Mouse (Mus musculus): ENCODE results near the gene Slc27a3.

DNA sequence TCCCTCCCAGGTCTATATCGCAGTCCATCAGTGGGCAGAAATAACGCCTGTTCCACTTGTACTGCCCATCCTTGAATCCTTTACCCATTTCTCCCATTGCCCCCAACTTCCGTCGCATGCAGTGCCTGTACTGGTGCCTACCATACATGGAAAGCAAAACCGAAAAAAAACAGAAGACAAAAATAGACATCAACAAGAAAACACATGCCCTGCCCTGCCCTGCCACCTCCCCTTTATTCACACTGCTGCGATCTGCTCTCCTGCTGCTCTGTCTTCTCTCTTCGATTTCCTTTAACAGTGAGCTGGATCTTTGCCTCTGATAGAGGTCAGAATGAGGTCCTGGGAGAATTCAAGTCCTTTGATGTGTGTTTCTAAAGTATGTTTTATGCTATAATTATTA, 31.8 kb downstream of the Slc27a3 start:
- TF ChIP-seq CTCF (IDR thresholded peaks at IDR 0.05): no peak
- TF ChIP-seq EP300 (IDR thresholded peaks at IDR 0.05): no peak

All from lung, postnatal 0 days (tissue).